Mouse (Mus musculus): ENCODE results near the gene Phactr2.
A peak's percentile ranks its signal among the peaks of the same experiment; 100 is the strongest.
"Not testable (repeated sequence)": the region's sequence is repeated elsewhere in the genome, so short reads cannot be mapped to it uniquely, and the experiment has no call there.

Phactr2 gene

DNA sequence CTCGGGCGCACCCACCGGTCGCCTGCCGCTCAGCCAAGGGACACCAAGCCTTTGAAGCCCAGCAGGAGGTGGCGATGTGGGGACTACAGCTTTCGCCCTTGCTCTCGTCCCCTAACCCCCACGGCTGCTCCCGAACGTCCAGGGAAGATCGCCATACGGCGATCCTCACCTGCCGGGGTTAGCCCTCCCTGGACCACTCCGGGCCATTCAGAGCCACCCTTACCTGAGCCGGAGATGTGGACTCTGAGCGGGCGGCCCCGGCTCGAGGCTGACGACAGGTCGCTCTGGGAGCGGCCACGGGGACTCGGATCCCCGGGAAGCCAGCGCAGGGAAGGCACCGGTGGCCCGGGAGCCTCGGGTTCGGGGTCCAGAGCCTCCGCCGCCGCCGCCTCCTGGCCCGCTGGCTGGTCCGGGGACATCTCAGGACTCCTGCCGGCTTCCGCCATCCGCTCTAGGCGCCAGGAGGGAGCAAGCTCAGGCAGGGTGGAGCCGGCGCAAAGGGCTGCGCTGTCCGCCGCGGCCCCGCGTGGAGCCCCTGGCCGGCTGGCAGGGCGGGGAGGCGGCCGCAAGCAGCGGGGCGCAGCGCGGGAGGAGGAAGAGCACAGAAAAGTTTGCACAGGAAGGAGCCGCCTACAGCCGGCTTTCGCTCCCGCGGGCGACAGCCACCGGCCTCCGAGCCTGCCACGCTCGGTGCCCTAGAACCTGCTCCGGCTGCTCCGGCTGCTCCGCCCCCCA, at the start of gene Phactr2:
Phactr2 (minus strand) TSS at position 580 of the 735 bp plus-strand sequence.
- peak; percentile 55 for DNase-seq (ENCODE audit: low spot score)

DNA sequence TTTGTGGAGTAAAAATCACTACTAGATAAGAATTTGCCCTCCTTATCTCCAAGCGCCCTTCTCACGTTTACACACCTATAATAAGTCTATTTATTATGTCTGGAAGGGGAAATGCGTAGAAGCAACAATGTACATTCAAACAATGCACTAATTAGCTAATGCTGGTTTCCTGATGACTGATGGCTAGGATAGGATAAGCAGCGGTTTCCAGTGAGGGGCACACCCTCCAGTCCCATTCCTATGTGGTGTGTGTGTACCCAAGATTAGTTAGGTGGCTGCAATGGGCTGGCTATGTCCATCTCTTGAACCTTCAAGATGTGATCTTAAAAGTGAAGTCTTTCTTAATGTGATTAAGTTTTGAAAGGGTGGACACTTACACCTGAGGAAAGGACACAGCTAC, 47.6 kb upstream of the Phactr2 start:
- DNase-seq (ENCODE audit: low spot score): no peak

DNA sequence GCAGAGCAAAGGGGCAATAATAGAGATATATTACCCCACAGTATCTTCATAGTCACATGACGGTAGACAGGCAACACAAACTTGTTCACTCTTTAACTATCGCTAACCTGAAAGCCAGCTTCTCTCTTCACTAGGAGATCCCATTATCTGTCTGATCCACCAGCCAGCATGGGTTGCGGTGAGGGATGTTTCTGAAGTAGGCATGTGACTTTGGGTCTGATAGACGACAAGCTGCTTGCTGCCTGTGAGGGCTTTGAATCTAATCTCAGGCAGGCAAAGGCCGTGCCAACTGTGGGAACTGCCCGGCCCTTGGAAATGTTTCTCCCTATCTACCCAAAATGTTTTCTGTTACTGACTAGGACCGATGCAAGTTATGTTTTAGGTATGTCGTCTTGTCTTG, 28.2 kb upstream of the Phactr2 start:
- no peak for DNase-seq (ENCODE audit: low spot score)

DNA sequence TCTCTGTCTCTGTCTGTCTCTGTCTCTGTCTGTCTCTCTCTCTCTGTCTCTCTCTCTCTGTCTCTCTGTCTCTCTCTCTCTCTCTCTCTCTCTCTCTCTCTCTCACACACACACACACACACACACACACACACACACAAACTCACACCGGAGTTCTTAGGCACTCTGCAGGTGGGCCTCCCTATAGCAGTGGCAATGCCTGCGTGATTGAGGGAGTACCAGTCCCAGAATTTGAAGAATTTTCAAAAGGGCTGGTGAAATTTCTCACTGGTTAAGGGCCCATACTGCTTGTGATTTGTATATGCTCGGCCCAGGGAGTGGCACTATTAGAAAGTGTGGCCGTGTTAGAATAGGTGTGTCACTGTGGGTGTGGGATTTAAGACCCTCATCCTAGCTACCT, 27.3 kb upstream of the Phactr2 start:
- not testable (repeated sequence) for DNase-seq (ENCODE audit: low spot score)

DNA sequence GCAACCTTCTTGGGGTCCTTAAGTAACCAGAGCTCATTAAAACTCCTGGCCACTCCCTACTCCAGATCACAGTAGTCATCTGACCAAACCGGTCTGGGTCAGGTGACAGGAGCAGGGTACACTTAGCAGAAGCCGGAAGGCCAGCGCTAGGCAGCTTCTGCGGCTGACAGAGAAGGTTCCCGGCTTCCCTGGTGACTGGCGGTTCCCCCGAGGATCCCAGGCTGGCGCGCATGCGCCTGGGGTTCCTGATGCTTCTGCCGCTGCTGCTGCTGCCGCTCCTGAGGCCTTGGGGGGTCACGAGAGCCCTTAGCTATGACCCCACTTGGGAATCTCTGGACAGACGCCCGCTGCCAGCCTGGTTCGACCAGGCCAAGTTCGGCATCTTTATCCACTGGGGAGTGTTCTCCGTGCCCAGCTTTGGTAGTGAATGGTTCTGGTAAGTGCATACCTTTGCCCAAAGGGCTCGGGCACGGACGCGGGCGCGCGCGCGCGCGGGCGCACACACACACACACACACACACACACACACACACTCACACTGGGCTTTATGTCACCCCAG, 26.8 kb upstream of the Phactr2 start:
- peak; percentile 86 for DNase-seq (ENCODE audit: low spot score)

DNA sequence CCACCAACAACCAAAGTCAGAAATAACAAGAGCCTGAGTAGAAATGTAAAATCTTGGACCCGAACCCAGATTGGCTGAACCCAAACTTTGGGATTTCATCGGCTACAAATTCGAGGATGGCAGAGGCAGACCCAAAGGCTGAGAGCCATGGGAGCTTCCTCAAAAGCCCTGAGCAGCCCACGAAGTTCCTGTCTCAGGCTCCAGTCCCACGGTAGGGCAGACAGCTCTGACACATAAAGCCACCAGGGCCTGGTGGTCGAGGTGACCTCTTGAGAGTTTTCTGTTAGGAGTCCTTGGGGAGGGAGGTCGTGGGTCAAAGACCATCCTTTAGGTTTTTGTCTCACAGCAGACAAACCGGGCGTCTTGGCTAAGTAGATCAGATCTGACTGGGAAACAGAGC, 26.3 kb upstream of the Phactr2 start:
- DNase-seq (ENCODE audit: low spot score): no peak

DNA sequence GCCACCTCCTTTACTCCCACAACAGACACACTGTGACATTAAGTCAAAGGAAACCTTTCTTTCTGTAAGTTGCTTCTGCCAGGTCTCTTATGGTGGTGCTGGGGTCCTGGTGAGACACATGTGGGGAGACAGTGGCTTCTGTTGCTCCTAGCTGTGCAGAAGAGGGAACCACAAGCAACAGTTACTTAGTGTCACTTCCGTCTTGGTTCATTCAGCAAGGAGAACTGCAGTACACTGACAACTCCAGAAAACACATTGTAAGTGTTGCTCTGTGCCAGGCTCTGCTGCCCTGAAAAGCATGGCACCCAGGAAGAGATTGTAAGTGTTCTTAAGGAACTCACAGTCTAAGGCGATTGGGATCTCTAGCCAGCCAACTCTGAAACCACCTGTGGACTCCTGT, 25.1 kb upstream of the Phactr2 start, which contains the start of gene Fuca2:
Fuca2 (plus strand) TSS at position 210 of the 400 bp plus-strand sequence.
- peak; percentile 10 for DNase-seq (ENCODE audit: low spot score)

DNA sequence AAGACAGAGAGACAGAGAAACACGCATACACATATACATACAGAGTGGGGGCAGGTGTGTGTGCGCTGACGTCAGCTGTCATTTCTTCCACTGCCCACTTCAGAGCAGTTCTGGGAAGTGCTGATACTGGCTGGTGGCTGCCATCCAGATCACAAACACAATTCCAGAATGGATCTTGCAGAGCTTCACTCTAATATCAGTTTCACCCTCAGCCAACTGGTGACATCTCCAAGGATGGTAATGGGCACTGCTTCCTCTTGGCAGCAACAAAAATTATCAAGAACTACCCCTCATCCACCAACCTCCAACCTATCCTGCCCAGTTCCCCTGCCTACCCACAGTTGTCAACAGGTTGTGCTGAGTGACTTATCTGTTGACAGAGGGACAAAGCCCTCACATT, 22.1 kb upstream of the Phactr2 start:
- DNase-seq (ENCODE audit: low spot score): no peak

DNA sequence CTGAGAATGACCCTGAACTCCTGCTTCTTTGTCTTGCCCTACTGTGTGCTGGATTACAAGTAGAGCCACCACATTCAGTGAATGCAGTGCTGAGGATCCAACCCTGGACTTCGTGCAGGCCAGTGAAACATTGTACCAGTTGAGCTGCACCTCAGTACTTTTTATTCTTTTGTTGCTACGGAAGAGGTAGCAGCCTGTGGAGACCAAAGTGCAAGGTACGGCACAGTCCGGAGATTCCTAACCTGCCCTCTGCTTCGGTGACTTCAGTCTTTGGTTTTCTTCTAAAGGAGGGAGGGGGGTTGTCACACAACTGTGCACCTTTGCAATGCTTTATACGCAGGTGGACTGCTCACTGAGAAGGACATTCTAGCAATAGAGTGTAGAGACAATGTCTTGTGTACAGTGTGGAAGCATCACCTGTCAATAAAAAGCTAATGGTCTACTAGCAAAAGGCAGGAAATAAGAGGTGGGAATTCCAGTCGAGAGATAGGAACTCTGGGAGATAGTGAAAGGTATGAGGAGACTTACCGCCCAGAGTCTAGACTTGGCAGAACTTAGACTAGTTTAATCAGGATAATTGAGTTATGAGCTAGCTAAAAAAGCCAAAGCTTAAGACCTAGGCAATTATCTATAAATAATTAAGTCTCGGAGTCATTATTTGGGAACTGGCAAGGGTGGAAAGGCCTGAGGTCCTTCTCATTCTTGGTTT, 19.9 kb upstream of the Phactr2 start:
- no peak for DNase-seq (ENCODE audit: low spot score)

DNA sequence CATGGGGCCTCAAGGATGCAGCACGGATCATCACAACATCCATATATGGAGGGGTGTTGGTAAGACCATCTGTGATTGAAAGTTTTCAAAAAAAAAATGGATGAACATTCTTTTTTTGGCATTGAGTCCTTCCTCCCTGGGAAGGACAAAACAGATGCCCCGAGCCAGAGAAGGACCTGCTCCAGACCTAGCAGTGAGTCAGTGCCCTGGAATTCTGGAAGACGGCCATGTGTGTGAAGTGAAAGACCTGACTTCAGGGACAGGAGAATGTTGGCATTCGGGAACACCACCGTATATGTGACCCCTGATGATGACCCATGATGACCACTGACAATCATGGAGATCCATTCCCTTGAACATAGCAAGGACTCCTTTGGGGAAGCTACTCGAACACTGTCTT, 15.5 kb upstream of the Phactr2 start:
- DNase-seq (ENCODE audit: low spot score): no peak

DNA sequence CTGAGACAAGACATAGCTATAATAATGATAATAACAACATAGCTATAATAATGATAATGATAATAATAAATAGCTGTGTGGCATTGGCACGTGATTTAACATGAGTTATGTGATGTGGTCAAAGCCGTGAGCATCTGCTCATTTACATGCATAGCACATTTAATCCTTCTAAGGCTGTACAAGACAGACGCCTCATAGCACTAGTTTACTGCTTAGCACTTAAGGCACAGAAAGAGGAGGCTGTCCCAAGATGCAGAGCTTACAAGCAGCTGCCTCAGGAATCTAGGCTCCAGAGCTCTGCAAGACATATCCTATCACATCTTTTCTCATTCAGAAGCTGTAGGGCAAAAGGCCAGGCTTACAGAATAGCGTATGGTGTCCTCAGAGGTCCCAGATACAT, 11.7 kb upstream of the Phactr2 start:
- DNase-seq (ENCODE audit: low spot score): no peak

DNA sequence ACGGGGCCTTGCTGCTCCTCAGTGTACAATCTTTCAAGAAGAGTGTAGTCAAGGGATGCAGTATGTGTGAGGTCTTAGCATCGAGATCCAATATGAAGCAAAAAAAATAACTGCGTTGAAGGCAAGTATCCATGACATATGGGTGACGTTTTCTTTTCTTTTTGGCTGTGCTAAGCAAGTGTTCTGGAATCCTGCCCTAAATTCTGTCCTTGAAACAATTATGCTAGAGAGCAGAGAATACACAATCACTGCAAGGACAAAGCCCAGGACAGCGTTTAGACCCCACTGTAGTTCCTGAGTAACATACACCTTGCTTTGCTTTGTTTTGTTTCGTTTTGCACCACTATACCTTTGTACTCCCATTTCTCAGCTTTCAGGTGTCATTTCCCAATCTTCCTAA, 5.1 kb upstream of the Phactr2 start:
- DNase-seq (ENCODE audit: low spot score): no peak

DNA sequence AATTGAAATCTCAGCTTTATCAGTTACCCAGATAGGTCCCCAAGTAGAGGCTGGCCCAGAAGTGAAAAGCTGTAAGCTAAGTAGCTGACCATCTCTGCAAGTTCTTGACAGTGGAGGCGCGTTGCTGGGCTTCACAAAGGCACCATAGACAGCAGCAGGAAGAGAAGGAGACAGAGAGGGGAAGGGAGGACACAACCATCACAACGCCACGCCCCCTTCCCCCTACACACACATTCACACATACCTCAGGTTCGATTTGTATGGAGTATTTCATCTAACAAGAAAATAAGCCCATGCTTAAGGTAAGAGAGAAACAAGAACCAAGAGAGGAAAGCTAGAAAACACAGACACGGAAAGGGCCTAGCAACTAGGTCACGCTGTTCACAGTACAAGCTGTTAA, 909 bp upstream of the Phactr2 start:
- DNase-seq (ENCODE audit: low spot score): peak; percentile 15

DNA sequence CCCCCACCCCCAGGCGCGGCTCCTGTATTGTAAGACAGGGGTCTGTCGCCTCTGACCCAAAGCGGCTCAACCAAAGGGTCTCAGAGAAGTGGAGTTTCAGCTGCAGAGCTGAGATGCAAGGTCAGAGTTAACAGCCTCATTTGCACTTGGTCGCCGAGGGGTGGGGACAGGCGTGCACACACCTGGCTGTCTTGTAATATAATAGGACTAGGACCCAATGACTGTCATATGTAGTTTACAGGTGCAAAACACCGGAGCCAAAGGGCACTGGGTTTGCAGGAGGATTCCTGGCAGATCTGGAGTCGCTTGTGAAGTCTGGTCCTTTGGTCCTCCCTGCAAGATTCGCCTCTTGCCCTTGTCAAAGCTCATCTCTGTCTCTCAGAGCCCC, 350 bp upstream of the Phactr2 start:
- DNase-seq (ENCODE audit: low spot score): no peak

DNA sequence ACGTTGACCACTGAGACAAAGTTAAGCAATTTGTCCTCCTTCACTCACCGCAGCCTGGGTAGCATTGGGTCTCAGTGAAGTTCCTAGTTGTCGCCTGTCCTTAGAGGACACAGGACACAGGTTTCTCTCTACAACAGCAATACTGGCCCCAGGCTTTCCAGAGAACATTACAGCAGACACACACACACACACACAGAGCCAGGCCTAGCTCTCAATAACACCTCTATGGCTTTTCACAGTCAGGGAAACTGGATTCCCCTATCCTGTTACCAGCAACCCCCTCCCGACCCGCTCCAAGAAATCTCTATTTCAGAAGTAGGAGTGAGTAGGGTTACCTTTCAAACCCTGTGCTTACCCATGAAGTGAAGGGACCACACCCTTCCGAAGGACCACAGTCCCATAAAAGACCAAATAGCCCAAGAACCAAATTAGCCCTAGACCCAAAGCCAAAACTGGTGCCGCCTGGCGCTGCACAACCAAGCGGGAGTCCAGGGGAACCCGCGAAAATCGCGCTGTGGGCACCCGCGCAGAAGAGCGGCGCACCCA, 852 bp downstream of the Phactr2 start:
- no peak for DNase-seq (ENCODE audit: low spot score)

DNA sequence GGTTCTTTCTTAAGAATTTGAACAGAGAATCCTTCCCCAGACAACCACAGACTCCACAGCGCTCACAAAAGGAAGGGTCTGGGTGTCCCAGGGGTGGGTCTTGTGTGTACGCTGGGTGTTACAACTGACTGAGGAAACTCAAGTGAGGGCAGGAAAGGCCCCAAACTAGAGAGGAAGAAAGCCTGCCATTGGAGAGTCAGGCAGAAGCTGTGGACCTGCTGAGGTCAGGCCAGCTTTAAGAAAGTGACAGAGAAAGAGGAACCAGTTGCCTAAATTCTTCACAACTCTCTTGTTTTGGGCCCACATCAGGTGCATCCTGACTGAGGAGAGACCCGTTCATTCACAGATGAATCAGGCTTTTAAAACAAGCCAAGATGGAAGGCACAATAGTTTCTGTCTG, 4.0 kb downstream of the Phactr2 start:
- DNase-seq (ENCODE audit: low spot score): no peak

DNA sequence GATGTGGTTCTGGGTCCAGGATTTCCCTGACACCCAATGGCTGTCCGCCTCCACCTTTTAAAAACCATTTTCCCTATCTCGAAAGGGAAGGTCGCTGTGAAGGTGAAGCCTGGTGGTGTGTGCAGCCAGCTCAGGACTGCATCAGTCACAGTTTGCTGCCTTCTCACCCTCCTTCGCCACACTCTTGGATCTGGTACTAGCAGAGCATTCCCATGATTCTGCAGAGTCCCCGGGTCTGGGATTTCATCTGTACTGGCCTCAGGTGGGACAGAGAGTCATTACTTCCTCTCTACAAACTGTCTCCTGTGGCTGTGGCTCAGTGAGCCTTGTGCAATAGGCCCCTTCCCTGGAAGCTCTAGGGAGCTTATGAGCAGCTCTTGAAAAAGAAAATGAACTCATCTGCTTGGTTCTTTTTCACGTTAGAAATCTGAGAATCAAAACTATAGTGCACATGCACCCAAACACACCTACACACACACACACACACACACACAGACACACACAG, 6.1 kb downstream of the Phactr2 start:
- DNase-seq (ENCODE audit: low spot score): not testable (repeated sequence)

DNA sequence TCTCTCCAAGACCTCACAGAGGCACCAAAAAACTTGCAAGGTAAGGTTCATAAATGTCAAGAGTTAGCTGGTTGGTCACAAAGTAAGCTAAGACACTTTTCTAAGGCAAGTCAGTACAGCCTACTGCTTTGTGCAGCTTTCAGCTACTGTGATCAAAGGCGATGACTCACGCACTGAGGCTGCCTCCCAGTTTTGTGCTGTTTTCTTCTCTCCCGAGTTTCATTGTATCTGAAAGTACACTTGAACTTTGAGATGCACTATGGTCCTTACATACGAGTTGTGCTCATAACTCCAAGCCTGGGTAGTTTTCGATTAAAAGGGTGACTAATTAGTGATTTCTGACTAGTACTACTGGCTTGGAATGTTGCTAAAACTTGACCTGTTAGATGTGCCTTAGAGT, 7.3 kb downstream of the Phactr2 start:
- peak; percentile 21 for DNase-seq (ENCODE audit: low spot score)

DNA sequence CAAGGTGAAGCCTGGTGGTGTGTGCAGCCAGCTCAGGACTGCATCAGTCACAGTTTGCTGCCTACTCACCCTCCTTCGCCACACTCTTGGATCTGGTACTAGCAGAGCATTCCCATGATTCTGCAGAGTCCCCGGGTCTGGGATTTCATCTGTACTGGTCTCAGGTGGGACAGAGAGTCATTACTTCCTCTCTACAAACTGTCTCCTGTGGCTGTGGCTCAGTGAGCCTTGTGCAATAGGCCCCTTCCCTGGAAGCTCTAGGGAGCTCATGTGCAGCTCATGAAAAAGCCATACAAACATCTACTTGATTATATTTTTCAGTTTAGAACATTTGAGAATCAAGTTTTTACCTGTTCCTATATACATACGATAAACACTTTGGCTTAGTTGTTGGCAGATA, 9.9 kb downstream of the Phactr2 start:
- not testable (repeated sequence) for DNase-seq (ENCODE audit: low spot score)

DNA sequence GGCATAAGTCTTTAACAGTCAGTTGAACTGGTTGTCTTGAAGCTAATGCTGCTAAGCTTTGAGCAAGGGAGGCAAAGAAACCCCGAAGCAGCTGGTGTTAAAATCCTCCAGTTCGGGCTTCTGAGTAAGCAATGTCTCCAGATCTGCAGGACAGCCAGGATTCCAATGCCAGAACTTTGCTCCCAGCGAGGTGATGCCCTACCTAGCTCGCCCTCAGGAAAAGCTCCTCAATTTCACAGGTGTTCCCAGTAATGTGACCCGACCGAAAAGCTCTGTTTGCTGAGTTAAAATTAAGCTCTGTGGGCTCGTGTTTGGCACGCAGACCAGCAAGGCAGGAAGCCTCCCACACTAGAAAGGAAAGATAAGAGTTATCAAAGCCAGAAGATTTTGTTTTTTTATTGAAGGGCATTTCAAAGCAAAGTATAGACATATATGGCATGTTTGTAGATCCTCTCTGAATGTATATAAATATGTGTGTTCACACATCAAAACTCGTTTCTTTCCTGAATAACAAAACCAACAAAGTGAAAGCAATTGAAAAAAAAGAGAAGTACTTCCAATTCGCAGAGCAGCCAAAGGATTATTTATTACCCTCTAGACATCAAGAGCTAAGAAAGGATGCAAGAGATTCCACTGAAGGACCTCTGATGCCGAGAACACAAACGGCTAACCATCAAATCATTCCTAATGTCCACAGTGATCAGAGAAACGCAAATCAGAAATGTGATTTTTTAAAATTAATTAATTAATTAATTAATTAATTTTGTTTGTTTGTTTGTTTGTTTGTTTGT, 20.8 kb downstream of the Phactr2 start:
- peak; percentile 27 for DNase-seq (ENCODE audit: low spot score)

DNA sequence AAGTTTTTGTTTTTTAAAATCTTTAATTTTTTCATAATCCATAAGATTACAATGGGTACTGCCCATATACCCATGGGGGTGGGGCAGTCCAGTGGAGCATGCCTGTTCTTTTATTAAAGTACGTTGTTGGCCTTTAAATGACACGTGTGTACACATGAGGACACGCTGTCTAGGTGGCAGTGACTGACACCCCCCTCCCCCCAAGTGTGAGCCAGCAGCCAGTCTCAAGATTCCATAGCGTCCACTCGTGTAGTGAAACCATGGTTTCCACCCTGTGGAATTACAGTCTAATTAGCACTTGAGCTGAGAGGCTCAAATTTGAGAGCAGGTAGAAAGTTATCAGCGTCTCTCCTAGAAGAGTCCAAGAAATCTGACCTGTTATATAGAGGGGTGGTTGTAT, 22.6 kb downstream of the Phactr2 start:
- no peak for DNase-seq (ENCODE audit: low spot score)

Data from T-cell, adult 2 months (primary cell).